Mouse (Mus musculus) kidney, postnatal 4 days (tissue): ENCODE data around the gene Pcolce2.

Experiments used
- DNase-seq, 2 experiments: peaks; one replicate each; pipeline ENCODE4 v3.0.0; 2021; ENCODE audit warnings: mixed read lengths in 2 of 2

Pcolce2 gene

DNA sequence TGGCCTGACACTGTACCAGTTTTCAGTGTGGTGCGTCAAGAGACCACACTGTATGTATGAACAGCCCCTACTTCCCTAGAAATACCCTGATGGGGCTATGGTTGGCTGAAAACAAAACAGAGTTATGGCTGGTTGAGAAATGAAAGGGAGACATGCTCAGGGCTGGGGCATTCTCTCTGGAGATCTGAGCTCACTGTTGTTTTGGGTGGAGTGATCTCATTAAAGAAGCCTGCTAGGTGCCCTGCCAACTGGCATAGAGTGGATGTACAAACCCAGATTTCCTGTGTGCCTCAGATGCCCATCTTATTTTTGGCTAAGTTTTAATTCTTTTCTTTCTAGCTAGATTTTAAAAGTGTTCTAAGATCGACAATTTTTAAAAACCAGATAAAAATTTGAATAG is 20.5 kb downstream of the Pcolce2 start:
- DNase-seq: no peak

DNA sequence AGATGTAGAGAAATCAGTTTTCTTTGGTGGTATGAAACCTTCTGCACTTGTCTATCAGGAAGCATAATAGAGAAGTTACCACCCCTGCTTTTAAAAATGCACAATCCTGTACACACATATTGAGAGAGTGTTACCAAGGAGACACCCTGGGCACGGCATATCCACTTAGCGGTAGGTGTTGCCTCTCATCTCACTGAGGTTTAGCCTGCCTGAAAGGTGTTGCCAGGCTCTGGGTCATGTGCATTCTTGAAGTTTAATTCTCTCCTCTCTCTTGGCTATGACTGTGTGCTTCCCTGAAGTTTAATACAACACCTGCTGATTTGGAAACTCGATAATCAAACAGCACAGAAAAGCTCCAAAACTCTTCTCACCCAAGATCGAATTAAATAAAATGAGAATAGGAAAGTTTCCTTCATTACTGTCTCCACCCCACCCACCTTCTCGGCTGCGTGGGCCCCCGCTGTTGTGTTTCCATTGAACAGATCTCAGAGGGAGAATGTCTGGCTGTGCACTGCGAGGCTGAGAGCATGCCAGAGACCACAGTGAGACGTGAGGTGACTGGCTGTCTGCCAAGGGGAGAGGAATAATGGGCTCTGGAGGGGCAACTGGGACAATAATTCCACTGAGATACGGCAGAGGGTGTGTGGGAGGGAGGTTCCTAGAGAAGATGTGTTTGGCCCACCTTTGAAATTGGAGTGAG is 27.0 kb downstream of the Pcolce2 start:
- no peak for DNase-seq

DNA sequence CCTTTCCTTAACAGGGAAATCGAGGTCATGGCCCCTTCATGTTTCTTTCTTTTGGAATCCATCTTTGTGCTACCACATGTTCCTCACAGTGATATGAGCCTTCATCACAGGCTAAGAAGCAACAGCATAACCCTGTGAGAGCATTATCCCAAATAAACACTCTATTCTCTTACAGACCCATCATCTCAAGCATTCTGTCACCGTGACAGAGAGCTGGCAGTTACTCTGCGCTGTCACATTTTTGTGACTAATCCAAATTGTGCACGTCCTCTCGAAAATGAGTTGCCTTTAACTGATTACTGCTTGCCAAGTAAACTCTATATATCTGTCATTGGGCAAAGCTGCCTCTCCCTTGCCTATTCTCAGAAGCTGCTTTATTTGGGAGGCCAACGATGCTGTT is 28.4 kb downstream of the Pcolce2 start:
- no peak for DNase-seq

DNA sequence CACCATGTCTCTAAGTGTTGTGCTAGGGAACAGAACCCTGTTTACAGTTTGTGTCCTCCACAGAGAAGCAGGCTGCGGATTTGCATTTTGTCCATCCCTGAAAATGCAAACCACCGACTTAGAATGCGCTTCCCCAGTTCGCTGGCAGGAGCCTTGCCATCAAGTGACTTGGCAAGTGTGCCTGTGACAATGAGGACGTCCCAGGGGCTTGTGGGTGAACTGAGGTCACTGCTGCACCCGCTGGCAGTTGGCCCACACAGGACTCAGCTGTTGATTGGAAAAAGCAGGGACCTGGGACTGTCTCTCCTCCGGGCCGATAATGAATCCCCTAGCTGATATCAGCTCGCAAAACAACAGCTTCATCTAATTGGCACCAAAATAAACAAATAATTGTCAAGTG is 30.4 kb downstream of the Pcolce2 start:
- peak in 1 of 2 experiments; percentile 9 for DNase-seq

- DNase-seq: no peak
Observed at GRCm38 (mm10) chr9:95668306-95668705, 30.9 kb downstream of the Pcolce2 start.

DNA sequence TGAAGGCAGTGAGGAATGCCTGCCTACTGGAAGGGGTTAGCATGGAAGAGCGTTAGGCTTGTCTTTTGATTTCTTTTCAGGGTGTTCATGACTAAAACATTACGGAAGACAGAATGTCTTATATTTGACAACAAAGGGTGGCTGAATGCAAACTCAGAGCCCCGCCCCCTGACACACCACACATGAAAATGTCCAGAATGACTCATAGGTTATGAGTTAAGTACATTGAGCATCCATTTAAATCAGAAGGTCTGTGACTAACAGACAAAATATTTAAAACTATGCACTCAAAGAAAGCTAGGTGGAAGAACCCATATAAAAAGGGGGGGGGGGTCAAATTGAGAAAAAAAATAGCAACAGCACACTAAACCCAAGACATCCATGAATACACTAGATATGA is 34.9 kb downstream of the Pcolce2 start:
- no peak for DNase-seq

DNA sequence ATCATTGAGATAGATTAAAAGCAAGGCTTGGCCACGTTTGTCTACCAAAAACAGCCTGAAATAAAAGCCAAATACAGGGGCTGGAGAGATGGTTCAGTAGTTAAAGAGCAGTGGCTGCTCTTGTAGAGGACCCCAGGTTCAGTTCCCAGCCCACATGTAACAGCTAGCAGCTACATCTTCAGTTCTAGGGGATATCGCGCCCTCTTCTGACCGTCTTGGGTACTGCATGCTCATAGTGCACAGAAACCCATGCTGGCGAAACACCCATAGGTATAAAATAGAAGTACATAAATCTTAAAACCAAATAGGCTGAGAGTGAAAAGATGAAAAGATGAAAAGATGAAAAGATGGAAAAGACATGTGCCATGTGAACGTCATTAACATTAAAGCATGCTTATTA is 35.4 kb downstream of the Pcolce2 start:
- no peak for DNase-seq

DNA sequence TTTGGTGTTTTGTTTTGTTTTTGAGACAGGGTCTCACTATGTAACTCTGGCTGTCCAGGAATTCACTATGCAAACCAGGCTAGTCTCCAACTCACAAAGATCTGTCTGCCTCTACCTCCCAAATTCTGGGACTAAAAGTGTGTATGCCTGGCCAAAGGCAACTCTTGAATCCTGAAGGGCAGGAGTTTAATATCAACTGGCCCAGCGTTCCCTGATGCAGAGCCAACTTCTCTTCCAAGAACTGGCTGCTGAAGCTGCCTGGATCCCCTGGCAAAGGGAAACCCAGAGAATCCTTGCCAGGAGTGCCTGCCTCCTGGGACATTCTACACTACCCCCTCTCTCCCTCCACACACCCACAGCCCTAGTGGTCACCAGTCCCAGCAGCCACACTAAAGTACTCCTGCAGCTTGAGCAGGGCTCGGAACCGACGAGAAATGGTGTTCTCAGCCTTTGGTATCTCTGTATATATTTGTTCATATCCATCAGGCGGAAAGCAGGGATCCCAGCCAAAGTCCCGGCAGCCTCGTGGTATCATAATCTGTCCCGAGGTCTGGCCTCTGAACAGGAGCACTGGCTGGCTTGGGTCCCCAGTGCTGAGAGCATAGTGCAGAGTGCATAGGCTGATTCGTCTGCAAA is 37.8 kb downstream of the Pcolce2 start:
- peak; percentile 23 to 56 for DNase-seq

GRCm38 (mm10) chr9:95676021-95676420 is 38.6 kb downstream of the Pcolce2 start:
- no peak for DNase-seq

GRCm38 (mm10) chr9:95679966-95680365 is 42.6 kb downstream of the Pcolce2 start:
- no peak for DNase-seq

DNA sequence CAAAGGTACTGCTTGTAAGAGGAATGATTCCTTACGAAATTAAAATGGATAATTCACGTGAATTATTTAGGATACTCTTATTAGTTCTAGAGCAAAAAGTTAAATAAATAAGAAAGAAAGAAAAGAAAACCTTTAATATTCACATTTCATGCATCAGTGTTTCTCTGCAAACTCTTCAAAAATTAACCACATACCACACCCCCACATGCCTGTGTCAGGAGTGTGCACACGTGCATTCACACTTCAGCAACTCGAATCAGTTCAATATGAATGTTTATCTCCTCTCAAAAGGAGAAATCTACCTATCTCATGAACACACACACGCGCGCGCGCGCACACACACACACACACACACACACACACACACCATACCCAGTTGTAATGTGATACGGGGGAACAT is 43.3 kb downstream of the Pcolce2 start:
- no peak for DNase-seq

GRCm38 (mm10) chr9:95685660-95686440 is 48.4 kb downstream of the Pcolce2 start:
- peak in 1 of 2 experiments; percentile 24 for DNase-seq

DNA sequence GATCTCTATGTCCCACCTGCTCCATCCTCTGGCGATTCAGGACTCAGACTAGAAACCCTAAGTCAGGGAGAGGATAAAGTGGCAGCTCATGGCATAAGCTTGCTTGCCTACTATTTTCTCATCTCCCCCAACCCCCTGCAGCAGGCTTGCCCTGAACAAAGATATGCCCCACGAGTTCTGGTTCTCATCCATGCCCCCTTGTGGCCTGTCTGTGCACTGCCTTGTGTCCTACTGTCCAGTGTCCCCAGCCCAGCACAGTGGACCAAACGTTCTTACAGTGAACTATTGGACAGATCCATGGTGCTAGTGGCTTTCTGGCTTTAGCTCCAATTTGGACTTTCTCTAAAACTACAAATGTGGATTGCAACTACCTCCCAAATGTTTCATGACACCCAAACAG is 50.7 kb downstream of the Pcolce2 start:
- DNase-seq: peak; percentile 37 to 55

GRCm38 (mm10) chr9:95692823-95693222 is 55.4 kb downstream of the Pcolce2 start:
- peak; percentile 29 to 45 for DNase-seq

DNA sequence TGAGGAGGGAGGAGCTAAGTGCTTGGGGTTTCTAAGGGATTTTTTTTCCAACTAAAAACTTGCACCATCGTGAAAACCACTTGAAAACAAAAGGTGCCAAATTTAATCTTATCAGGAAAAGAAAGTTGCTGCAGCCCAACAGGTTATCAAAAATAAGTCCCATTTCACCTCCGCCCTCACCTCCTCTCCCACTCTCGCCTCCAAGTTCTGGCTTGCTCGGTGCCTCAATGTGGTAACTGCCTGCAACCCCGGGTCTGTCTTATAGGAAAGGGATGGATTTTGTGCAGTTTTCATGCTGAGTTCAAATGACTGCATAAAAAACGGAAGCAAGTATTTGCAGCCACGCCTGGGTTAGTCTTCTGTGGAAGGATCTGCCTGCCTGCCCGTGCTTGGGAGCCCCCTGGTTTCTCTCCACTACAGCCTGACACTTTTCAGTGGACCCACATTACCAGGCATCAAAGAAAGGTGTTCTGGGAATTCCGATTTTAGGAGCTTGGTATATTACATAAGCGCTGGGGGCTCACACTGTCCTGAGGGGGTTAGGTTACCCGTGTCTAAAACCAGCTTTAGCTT is 56.2 kb downstream of the Pcolce2 start:
- DNase-seq: peak in 1 of 2 experiments; percentile 24

- no peak for DNase-seq
Observed at GRCm38 (mm10) chr9:95694526-95694925, 57.1 kb downstream of the Pcolce2 start.

- no peak for DNase-seq
Observed at GRCm38 (mm10) chr9:95695023-95695422, 57.6 kb downstream of the Pcolce2 start.

- no peak for DNase-seq
Observed at GRCm38 (mm10) chr9:95696581-95696980, 59.2 kb downstream of the Pcolce2 start.

DNA sequence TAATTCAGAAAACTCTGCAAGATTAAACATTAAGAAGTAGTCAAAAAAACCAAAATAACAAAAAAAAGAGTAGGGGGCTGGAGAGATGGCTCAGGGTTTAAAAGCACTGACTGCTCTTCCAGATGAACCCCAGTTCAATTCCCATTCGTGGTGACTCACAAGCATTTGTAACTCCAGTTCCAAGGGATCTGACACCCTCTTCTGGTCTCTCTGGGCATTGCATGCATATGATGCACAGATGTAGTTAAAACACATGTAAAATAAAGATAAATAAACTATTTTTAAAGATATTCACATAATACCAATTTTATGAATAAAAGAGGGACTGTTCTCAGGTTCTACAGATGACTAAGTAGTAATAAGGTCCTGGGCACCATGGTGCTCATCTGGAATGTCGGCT is 60.4 kb downstream of the Pcolce2 start:
- DNase-seq: peak; percentile 60 to 66

DNA sequence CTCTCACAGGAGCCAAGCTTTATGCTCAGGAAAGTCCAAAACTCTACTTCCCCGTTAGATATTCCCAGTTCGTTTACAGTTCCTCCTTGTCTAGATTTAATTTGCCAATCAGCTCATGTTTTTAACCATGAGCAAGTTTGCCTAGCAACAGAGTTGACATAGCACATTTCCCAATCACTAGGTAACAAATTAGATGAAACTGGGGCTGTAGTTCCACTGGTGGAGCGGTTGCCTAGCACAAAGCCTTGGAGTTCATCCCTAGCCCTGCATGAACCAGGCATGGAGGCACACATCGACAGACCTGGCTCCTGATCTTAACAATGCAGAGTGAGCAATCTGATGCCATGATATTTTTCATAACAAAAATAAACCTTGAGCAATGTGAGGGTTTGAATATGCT is 61.9 kb downstream of the Pcolce2 start:
- no peak for DNase-seq

GRCm38 (mm10) chr9:95704078-95704477 is 66.7 kb downstream of the Pcolce2 start:
- DNase-seq: no peak

GRCm38 (mm10) chr9:95705371-95705770 is 68.0 kb downstream of the Pcolce2 start:
- no peak for DNase-seq

DNA sequence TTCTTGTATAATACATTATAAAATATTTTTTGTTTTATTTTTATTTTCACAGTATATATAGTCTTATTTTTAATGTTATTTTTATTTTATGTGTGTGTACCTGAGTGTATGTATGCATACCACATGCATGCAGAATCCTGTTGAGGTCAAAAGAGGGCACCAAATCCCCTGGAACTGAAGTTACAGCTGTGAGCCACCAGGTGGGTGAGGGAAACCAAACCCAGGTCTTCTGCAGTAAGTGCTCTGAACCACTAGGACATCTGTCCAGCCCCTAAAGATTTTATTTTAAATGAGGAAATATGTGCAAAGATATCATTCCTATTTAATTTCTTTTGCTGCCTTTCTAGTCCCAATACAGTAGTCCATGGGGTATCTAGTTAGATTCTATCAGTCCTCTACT is 71.5 kb downstream of the Pcolce2 start:
- no peak for DNase-seq

GRCm38 (mm10) chr9:95712574-95712973 is 75.2 kb downstream of the Pcolce2 start:
- DNase-seq: no peak
